Mouse (Mus musculus) CD4-positive, CD25-positive, alpha-beta regulatory T cell, adult 4 months (primary cell): Measurements from ENCODE around the gene A730009L09Rik. TPM values are rescaled to one million over a fixed set of nuclear protein-coding genes. Genes with fewer than 3 reads are reported as not detected.

Experiments used
- ATAC-seq: one replicate; pipeline ENCODE4 v1.8.0; 2017
- polyA plus RNA-seq, 2 experiments: library from polyadenylated mRNA; unstranded; fragments of 100-300 nt; shearing (Covaris generic); gene quantifications; one replicate each; pipeline ENCODE4 v1.2.1; 2017

A730009L09Rik gene
- polyA plus RNA-seq, 2 experiments from 2014 or later: not detected

GRCm38 (mm10) chr16:84560279-84560602 lies 45.3 kb downstream of the A730009L09Rik start:
- ATAC-seq: no peak

Other genes starting within 250 kb of the A730009L09Rik start
- gene Mrpl39, start 220.6 kb downstream of the A730009L09Rik start, polyA plus RNA-seq: 10 to 100 TPM; 21.2 to 27.5 TPM